Mouse (Mus musculus) frontal cortex, postnatal 36 days (tissue): ENCODE results near the gene Ggact.

Experiments used
- DNase-seq, 2 experiments: peaks; one replicate each; pipeline ENCODE4 v3.0.0; 2022; ENCODE audit warnings: low spot score in 2 of 2

The Ggact gene

DNA sequence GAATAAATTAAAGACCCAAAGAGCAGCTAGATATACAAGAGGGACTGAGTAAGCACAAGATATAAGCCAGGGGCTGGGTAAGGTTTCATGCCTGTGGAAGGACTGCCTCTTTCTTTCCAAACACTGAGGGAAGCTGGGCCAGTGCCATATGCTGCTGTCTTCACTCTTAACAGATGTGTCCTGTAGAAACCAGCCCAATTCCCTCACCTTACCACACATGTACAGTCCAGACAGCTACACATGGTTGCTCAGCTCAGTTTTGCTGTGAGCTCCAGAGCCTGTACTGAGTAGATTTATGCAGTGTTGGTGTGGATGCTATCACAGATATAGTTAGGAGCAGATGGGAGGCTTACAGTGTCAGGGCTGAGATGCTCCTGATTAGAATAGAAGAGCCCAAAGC lies 12.9 kb downstream of the Ggact start:
- no peak for DNase-seq

DNA sequence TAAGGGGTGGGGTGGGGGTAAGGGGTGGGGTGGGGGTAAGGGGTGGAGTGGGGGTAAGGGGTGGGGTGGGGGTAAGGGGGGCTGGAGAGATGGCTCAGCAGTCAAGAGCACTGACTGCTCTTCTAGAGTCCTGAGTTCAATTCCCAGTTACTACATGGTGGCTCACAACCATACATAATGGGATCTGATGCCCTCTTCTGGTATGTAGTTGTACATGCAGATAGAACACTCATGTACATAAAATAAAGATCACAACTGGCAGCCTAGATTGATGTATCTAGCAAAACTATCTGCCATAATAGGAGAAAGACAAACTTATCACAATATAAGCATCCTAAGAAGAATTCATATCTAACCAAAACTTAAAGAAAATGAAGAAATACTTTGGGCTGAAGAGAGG lies 15.0 kb downstream of the Ggact start:
- no peak for DNase-seq

DNA sequence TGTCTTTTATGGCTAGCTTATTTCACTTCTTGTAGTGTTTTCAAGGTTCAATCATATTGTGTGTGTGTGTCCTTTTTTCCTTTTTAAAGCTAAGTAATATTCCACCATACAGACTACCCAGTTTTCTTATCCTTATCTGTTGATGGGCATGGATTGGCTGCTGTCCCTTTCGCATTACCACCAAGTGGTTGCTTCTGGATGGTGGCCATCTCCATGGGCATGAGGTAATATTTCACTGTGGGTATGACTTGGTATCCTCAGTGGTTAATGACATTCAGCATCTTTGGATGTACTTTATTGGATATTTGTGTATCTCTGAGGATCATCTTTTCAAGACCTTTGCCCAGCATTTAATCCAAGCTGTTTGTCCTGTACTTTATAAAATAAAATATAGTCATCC lies 17.5 kb downstream of the Ggact start:
- no peak for DNase-seq

DNA sequence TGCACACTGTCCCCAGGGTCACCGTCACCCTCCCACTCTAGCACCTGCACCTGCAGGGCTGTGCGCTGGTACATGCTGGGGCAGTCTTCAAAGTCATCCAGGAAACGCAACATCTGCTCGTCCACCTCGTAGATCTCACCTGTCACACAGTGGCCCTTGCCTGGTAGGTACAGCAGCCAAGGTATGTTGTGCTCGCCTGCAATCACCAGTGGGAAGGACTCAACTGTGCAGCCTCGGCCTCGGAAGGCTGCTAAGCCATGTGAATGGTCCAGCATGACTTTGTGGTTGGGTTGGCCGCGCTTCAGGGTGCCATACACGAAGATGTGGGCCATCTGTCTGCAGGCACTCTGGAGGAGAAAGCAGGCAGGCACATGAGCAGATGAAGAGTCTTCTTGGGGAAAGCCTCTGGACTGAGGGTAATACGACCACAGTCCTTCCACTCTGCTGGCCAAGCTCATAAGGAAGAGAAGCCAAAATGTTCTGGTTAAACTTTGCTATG lies 22.0 kb downstream of the Ggact start:
- no peak for DNase-seq

DNA sequence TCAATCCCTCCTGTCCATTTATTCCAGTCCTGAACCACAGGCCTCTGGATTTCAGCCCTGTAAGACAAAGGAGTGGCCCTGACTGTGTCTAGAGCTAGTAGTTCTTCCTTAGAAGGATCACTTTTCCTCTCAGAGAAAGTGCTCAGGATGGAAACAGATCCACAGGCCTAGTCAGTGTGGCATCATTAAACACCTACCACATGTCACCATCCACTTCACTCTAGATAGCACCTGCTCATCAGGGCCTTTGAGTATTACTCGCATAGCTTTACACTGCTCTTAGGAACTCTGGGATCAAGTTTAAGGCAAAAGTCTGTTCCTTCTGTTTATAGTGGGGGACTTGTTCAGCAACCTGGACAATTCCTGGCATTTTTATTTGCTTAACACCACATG lies 25.1 kb downstream of the Ggact start:
- no peak for DNase-seq

DNA sequence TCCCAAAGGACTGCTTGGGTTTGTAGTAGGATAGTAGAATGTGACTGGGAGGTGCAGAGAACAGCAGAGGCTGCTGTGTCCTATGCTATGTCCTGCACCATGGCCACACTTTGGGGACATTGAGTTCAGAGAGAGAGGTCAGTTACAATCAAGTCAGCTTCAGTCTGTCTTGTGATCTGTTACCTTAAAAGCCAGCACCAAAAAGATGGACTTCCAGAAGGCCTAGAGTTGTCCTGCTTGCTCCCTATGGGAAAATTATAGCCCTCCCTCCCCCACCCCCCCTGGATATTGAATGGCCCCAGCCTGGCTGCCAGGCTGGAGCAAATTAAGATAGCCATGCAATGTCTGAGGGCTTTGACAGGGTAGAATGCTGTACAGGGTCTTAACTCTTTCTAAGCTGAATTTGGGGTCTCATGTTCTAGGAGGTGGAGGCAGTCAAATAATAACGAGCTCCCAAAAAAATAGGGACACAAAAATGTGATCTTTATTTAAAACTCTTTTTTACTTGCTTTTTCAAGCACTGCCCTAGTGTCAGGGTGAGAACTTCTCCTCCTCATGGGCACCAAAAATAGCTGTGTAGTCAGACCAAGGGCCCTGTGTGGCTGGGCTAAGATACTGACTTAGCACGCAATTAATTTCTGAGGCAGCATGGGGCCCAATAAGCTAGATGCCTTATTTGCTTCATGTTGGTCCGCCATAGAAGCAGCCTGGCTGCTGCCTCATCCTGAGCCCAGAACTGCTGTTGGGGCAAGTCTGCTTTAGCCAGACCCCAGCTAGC lies 25.7 kb downstream of the Ggact start:
- no peak for DNase-seq

DNA sequence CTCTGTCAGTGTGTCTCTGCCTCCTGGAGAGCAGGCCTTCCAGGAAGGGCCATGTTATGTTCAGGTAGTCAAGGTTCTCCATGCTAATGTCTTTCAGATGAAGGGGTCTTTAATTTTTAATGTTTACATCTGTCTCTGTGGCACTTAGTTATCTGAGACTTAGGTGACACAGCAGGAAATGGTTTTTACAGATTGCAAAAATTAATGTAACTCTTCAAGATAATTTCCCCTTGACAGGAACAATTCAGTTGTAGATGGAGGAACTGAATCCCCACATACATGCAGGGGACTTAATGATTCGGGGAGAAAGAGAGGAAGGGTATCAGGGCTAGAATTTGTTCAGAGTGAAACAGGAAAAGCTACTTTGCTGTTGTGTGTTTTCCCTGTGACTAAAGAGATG lies 26.3 kb downstream of the Ggact start:
- no peak for DNase-seq

DNA sequence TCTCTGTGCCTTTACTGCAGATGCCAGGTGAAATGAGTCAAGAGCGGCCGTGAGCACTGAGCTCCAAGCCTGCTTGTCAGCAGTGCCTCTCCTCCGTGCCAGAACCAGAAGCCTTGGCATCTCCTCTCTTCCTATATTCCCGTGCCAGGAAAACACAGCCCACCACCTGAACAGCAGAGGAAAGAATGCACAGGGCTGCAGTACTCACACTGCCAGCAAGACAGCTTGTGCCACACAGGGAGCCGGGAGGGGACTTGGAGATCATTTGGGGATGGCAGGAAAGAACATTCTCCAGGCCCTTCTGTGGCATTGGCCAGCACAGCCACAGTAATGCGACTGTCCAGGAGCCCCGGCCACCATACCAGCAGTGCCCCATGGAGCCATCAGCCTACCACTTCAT lies 27.7 kb downstream of the Ggact start:
- peak; percentile 34 to 38 for DNase-seq

DNA sequence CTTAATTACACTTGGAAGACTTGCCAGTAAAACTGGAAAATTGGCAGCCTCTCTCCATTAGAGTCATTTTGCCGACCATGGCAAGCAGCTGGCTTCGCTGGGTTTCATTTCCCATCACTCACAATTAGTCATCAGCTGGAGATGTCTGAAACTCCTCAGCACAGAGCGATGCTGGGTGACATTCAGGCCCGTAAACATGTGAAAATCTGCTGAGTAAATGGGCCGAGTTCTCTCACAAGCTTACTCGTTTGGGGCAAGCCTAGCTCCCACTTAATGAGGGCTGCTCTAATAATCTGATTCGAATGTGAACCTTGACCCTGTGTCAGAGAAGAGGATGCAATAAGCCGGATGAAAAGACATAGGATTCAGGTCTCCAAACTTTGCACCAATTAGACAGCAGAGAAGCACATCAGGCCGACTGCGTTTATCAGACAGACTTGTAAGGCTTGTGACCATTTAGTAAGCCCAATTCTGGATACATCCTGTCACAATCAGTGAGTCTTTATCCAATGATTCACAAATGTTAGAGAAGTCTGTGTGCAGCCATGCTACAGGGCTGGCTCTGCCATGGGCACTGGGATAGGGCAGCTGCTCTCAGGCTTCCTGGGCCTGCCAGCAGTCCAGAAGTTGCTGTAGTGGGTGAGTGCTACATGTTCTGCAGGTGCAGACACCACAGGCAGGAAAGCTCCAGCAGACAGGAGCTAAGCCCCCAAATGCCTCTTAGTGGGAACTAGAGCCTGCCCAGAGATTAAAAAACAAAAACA lies 29.6 kb downstream of the Ggact start:
- peak in 1 of 2 experiments; percentile 17 for DNase-seq

DNA sequence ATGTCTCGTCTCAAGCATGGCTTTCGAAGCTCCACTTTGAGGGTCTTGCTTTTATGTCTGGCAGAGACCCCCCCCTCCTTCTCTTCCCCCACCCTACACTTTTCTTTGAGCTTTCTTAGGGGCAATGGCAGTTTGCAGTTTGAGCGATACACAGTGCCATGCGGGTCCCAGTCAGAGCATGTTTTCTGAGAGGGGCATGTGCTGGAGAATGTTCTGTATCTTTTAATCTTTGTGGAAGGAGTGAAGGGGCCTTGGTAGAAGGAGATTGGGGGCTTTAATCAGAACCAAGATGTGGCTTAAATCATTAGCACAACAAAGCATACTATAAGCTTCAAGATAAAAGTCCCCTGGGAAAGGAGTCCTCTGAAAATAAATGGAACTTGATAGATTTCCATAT lies 30.1 kb downstream of the Ggact start:
- DNase-seq: no peak

DNA sequence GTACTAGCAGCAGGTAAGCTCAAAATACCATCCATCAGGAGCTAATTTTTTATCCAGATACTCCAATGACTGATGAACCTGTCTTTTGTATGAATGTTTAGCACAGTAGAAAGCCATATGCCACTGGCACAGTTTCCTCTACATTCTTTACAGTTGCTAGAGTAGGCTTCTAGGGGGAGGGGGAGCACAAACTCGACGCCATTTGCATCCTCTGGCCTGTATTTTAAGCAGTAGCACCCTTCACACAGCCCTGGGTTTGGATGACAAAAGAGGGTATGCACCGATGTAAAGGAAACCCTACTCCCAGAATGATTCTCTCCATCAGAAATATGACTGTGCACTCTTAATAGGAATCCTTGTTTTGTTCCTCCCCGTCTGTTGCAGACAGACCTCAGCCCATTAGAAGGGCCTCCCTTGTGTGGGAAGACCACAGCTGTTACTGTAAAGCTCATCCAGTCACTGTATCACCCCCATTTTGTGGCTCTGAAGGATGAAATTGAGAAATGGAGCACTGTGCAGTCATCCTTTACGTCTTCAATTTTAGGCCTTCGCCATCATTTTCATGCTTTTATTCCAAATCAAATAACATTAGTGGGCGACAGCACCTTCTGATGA lies 30.7 kb downstream of the Ggact start:
- no peak for DNase-seq

DNA sequence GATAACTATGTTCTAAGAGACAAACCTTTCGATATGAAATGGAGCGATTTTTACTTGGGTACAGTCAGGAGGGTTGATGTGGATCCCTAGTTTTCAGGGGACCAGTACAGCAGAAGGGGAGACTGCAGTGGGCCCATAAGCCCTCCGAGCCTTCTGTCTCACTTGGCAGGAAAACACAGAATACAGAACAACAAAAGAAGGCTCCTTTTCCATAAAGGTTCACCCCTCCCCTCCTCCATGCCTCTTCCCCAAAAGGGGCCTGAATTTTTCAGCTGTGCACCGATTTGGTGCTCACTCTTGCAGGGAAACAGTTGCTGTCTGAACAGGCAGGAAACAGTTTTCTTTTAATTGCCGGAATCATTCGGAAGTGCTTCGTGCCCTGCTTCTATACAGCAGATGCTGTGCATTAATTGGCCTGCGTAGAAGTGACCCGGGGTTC lies 31.3 kb downstream of the Ggact start:
- DNase-seq: no peak

DNA sequence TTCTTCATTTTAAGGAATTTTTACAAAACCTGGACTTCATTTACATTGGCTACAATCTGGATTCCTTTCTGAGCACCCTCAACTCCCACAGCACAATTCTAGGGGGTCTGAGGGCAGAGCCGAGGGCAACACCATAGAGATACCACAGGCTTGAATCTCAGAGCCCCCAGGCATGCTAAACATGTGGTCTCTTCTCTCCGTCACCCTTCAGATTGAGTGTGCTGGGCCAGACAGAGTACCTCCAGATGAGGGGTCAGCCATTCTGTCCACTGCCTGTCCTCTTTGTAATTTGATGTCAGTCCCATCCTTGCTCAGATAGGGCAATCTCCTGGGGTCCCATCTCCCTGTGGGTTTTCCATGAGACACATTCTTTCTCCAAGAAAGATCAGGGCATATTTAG lies 31.9 kb downstream of the Ggact start:
- no peak for DNase-seq

DNA sequence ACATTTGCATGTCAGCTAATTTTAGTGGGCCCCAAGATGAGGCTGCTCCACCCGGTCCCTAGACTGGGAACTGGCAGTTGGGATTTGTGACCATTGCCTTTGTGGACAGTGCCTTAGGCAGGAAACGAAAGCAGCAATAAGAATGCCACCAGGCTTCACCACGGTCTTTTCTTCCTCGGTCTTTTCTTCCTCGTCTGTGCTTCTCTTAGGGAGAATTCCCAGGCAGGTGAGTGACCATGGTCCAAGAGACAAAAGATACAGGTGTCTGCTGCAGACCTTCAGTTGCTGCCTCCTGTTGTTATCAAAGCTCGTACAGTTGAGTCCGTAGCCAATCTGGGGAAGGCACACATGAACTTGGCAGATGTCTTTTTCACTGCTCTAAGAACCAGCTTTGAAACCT lies 33.3 kb downstream of the Ggact start:
- DNase-seq: no peak

DNA sequence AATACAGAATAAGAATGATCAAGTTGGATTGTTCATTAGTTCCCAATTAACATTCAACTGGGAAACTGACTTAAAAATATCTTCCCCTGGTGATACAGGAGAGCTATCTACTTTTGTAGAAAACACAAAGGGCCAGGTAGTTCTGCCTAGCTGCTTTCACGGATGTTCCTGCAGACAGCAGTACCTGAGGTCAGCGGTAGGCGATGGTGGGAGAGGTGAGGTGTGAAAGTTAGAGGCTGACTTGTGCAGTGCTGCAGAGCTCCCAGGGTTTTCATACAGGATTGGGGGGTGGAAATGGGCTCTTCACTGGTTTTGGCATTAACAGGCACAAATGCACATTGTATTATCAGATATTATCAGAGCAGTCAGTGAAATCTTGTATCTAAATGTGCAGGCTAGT lies 35.8 kb downstream of the Ggact start:
- no peak for DNase-seq

DNA sequence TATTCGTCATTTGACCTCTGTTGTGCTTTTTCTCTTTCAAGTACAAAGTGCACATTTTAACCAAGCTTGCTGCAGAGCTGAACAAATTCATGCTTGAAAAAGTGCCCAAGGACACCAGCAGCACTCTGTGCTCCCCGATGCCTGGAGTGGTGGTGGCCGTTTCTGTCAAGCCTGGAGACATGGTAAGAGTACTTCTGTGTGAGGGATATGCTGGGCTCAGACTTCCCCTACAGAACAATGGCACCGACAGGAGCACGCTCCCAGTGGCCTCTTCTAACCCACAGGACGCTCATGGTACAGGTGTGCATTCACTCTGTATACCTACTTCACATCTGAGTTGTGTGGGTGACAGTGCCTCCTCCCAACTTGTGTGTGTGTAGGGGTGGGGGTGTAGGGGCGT lies 36.8 kb downstream of the Ggact start:
- DNase-seq: no peak

DNA sequence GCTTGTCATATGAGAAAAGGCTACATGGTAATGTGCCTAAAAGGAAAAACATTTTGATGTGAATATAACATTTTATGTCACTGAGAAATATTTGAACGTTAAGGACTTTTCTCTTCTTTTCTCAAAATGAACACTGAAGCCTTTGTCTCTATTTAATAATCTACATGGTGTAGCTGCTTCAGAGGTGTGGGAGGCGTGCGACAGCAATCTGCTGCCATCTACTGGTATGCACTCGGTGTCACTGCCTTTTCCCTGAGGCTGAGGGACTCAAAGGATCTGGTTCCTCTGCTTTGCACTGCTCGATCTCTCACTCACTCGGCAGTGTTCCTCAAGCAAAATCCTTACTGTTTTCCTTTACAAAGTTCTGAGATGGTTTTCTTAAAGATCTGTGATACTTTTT lies 37.4 kb downstream of the Ggact start:
- DNase-seq: peak; percentile 80 to 89

DNA sequence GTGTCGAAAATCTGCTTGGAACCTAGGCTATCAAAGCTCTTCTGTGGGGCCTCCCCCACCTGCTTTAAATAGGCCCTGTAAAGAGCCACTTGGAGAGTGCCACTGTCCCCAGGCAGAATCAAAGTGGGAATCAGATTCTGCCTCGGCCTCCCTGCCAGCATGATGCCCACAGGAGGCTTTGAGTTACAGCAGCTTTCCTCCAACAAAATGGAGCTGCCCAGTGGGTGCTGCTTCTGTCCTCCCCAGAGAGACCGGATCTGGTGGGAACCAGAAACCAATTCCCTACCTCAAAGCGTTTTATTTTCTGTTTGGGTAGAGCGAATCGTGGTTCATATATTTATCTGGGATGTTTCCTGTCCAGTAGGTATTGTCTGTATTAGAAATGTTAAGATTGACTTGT lies 37.9 kb downstream of the Ggact start:
- no peak for DNase-seq

DNA sequence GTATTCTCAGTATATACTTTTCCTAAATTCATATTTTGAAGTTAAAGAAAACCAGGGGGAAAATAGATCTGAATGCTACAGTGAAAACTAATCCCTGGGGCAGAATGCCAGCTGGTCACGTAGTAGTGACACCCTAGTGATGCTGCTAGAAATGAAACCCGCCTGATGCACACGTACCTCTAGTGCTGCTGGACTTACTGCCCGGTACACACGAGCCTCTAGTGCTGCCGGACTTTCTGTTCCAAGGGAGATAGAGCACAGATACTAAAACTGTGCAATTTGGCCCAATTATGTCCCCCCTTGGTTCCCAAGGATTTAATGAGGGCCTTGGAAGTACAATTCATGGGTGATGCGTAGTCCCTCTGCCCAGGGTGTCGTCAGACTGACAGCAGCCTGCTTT lies 38.5 kb downstream of the Ggact start:
- DNase-seq: no peak

DNA sequence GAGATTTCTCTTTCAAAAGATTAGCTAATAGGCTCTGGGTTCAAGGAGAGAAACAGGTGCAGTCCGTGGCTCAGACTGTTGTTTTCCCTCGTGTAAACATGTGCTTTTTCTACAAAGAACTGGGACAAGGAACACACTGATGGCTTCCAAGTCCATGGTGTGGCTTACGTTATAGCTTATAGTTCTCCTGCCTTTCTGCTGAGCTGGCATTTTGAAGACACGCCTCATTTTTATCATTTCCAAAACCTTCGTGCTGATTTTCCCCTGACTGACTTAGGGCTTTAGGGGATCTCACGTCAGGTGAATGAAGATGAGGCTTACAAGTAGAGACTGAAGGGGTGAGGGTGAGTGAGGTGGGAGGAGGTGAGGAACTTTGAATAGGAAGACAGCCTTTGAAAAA lies 40.9 kb downstream of the Ggact start:
- no peak for DNase-seq

DNA sequence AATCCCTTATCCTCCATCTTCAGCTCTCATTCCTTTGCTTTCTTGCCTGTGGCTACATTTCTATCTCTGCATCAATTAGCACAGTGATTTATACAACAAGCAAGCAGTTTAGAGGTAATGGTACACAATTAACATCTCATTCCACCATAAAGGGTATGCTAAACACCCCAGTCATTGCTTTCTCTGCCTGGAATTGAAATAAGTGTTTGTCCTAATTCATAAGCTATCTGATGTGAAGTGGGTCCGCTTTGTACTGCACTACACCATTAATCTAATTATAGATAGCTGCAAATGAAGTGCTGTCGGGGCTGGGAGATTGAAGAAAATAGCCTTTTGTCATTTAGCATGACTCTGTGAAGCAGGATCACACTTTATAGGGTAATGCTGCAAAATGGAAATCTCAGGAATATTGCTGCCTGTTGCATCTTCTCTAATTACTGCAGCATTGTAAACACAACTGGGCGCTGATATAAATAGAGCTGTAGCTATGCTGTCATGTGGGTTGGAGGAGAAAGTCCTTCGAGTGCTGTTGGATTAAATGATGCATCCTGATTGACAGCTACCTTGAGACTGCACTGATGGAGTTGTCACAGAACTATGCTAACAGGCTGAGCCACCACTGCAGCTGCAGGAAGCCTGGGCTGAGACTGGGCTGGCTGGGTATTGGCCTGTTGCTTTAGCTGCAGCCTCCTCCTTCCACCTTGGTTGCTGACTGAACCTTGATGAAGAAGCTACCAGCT lies 41.5 kb downstream of the Ggact start:
- no peak for DNase-seq

DNA sequence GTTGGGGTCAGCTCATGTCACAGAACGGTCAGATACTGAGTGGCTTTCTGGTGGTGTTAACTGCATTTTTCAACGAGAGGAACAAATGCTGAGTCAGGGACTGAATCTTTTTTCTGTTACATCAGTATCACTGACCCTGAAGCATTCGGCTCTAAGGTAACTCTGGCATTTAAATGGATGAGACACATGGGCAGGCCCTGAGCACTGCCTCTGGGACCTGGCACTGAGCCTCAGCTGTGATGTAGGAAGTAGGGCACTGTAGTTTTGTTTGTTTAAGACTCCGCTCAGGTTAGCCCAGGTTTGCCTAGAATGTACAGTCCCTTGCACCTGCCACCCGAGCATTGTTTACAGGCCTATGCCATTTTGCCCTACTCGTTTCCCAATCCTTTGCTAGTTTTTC lies 43.7 kb downstream of the Ggact start:
- DNase-seq: no peak
